Mouse (Mus musculus): ENCODE results near the gene Gna11. TPM values are rescaled to one million over a fixed set of nuclear protein-coding genes. Genes with fewer than 3 reads are reported as not detected.

The Gna11 gene
- polyA plus RNA-seq, 1 experiment from 2014 or later: 57.4 TPM

DNA sequence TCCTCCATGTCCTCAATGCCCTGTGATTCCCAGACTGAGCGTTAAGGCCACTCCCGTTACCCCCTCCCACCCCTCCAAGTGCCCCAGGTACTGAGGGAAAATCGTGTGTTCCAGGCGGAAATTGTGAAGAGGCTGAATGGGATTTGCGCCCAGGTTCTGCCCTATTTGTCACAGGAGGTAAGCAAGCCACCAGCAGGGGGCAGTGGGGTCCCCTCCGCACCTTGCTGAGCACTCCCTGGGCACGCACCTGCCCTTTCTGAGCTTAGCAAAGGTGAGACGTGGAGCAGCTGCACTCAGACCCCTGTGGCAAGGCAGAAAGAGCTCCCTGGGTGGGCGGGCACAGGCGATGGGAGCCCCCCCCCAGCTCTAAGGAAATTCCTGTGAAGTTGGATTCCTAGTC is 19.7 kb upstream of the Gna11 start:
- Histone ChIP-seq H3K9ac (ENCODE audit: low read length) (no peak overlapping the region), H3K4me2 (ENCODE audit: low read length) (peak overlapping the region; percentile 51; the same call in 1 of the 2 replicates), H3K27ac (replicated peaks in 1 of 2; ENCODE audit: control insufficient read depth in 1 of 2, insufficient read depth in 1 of 2, low read depth in 2 of 2, low read length in 2 of 2) (peak overlapping the region; percentile 13 to 54; a peak in 3 of 4 replicates), H3K4me1 (ENCODE audit: control insufficient read depth in 2 of 2, insufficient read depth in 2 of 2, low read length in 2 of 2) (peaks cover 38 to 62% of the 10 kb centered on the region in 2 experiments), H3K36me3 (ENCODE audit: control insufficient read depth, insufficient read depth, low read length) (peaks cover 61% of the 10 kb centered on the region), H3K4me3 (ENCODE audit: control insufficient read depth in 1 of 2, insufficient read depth in 1 of 2, low read depth in 1 of 2, low read length in 2 of 2) (no peak overlapping the region), H3K27me3 (ENCODE audit: control insufficient read depth, insufficient read depth, low read length) (no peaks in the 10 kb centered on the region), H3K9me3 (ENCODE audit: control insufficient read depth, low read length) (no peaks in the 10 kb centered on the region)
- 38% methylated on average over 10 of the region's 10 CpGs for WGBS
- ATAC-seq (ENCODE audit: insufficient number of reproducible peaks, insufficient read depth, low FRiP score, low read depth): no peak

DNA sequence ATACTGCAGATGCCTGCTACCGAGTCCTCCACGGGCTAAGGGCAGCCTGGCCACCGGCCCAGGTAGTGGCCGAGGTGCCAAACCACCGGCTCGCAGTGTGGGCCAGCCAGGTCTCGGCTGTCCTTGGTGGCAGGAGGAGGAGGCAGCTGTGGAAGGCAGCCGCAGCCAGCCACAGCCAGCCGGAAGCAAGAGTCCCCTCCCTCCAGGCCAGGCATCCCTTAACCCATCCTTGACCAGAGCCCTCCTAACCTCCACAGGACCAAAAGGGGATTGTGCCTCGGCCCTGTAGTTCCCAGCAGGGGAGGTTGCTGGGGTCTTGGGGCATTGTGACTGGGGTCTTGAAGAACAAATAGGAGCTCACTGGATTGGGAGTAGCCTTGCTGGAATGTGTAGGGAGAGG is 19.2 kb upstream of the Gna11 start:
- peaks cover 32 to 57% of the 10 kb centered on the region in 2 experiments for H3K4me1 ChIP-seq (ENCODE audit: control insufficient read depth in 2 of 2, insufficient read depth in 2 of 2, low read length in 2 of 2)
- H3K9me3 ChIP-seq (ENCODE audit: control insufficient read depth, low read length): no peaks in the 10 kb centered on the region
- H3K9ac ChIP-seq (ENCODE audit: low read length): peak overlapping the region; percentile 18
- no peaks in the 10 kb centered on the region for H3K27me3 ChIP-seq (ENCODE audit: control insufficient read depth, insufficient read depth, low read length)
- peaks cover 61% of the 10 kb centered on the region for H3K36me3 ChIP-seq (ENCODE audit: control insufficient read depth, insufficient read depth, low read length)
- peak overlapping the region; percentile 13 to 54 for H3K27ac ChIP-seq (replicated peaks in 1 of 2; ENCODE audit: control insufficient read depth in 1 of 2, insufficient read depth in 1 of 2, low read depth in 2 of 2, low read length in 2 of 2)
- WGBS: 4% methylated on average over 10 of the region's 10 CpGs
- peak overlapping the region; percentile 15 to 27; a peak in 1 of 4 replicates for H3K4me3 ChIP-seq (ENCODE audit: control insufficient read depth in 1 of 2, insufficient read depth in 1 of 2, low read depth in 1 of 2, low read length in 2 of 2)
- H3K4me2 ChIP-seq (ENCODE audit: low read length): peak overlapping the region; percentile 51
- peak; percentile 18; the same call in 1 of the 2 replicates for ATAC-seq (ENCODE audit: insufficient number of reproducible peaks, insufficient read depth, low FRiP score, low read depth)

DNA sequence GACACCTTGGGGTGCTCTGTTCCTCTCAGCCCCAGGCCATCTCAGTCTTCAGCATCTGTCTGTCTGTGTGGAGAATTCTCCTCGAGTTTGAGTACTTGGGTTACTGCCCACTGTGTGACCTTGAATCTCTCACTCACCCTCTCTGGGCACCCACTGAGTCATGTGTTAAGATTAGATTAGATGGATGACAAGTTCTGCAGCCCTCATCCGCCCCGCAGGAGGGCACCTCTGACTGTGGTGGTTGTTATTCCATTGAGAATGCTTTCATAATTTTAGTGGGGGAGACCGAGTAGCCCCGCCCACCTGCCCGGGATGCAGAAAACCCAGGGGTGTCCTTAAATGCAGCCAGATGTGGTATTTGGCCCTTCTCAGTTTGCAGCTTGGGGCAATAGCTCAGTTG is 18.5 kb upstream of the Gna11 start:
- Histone ChIP-seq H3K4me2 (ENCODE audit: low read length) (peak overlapping the region; percentile 51), H3K9ac (ENCODE audit: low read length) (peak overlapping the region; percentile 63), H3K36me3 (ENCODE audit: control insufficient read depth, insufficient read depth, low read length) (peaks cover 61% of the 10 kb centered on the region), H3K27ac (replicated peaks in 1 of 2; ENCODE audit: control insufficient read depth in 1 of 2, insufficient read depth in 1 of 2, low read depth in 2 of 2, low read length in 2 of 2) (peak overlapping the region; percentile 13 to 54; a peak in 3 of 4 replicates), H3K27me3 (ENCODE audit: control insufficient read depth, insufficient read depth, low read length) (no peaks in the 10 kb centered on the region), H3K4me1 (ENCODE audit: control insufficient read depth in 2 of 2, insufficient read depth in 2 of 2, low read length in 2 of 2) (peaks cover 27 to 50% of the 10 kb centered on the region in 2 experiments), H3K9me3 (ENCODE audit: control insufficient read depth, low read length) (no peaks in the 10 kb centered on the region), H3K4me3 (ENCODE audit: control insufficient read depth in 1 of 2, insufficient read depth in 1 of 2, low read depth in 1 of 2, low read length in 2 of 2) (no peak overlapping the region)
- ATAC-seq (ENCODE audit: insufficient number of reproducible peaks, insufficient read depth, low FRiP score, low read depth): no peak
- WGBS: 27% methylated on average over 6 of the region's 6 CpGs

DNA sequence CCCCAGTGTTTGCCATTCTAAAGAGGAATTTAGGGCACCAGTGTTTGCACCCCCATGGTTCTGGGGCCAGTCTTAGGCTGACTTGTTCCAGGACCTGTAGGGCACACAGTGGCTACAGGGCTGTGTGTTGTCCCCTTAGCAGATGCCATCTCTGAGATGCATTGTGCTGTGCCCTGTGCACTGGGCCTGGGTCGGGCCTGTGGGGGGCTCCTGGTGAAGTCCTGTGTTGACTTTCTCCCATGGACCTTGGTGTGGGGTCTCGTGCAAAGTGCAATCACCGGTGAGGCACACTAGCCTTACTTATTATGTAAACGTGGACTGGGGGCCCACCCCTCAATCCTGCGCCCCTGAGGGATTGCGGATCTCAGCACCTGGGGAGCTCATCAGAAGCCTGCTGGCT is 17.4 kb upstream of the Gna11 start:
- ATAC-seq (ENCODE audit: insufficient number of reproducible peaks, insufficient read depth, low FRiP score, low read depth): no peak
- H3K4me3 ChIP-seq (ENCODE audit: control insufficient read depth in 1 of 2, insufficient read depth in 1 of 2, low read depth in 1 of 2, low read length in 2 of 2): no peak overlapping the region
- H3K36me3 ChIP-seq (ENCODE audit: control insufficient read depth, insufficient read depth, low read length): peaks cover 61% of the 10 kb centered on the region
- peaks cover 23 to 45% of the 10 kb centered on the region in 2 experiments for H3K4me1 ChIP-seq (ENCODE audit: control insufficient read depth in 2 of 2, insufficient read depth in 2 of 2, low read length in 2 of 2)
- no peaks in the 10 kb centered on the region for H3K9me3 ChIP-seq (ENCODE audit: control insufficient read depth, low read length)
- H3K27me3 ChIP-seq (ENCODE audit: control insufficient read depth, insufficient read depth, low read length): no peaks in the 10 kb centered on the region
- peak overlapping the region; percentile 11; the same call in 1 of the 2 replicates for H3K4me2 ChIP-seq (ENCODE audit: low read length)
- H3K27ac ChIP-seq (replicated peaks in 1 of 2; ENCODE audit: control insufficient read depth in 1 of 2, insufficient read depth in 1 of 2, low read depth in 2 of 2, low read length in 2 of 2): 0 out of 4 replicates have a peak overlapping the region, but pooled peaks of 1 of the 2 experiments have one; percentile 54
- H3K9ac ChIP-seq (ENCODE audit: low read length): peak overlapping the region; percentile 38
- 89% methylated on average over 6 of the region's 6 CpGs for WGBS

DNA sequence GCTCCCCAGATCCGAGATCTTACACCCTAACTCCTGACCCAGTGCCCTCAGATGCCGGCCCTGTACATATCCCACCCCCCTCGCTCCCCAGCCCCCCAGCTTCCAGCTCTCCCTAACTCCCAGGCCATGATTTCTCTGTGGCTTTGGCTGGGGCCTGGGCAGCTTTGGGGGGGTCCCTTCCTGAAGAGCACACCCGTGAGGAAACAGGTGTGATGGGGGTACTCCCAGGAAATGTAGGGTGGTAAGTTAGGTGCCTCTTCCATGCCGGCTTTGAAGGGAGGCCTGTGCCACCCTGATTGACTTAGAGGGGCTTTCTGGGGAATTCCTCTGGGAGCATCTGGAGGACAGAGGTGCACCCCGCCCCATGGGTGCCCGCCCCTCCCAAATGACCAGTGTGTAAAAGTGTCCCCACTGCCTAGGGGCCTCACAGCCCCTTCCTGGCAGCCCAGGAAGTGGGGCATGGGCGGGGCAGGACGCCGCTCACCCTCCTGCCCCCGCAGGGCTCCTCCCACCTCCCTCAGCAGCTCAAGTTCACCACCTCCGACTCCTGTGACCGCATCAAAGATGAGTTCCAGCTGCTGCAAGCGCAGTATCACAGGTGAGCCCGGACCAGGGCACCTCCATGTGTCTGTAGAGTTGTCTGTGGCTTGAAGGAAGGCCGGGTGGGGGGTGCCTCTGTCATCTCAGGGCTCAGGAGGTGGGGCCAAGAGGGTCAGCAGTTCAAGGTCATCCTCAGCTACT is 15.9 kb upstream of the Gna11 start:
- peaks cover 23 to 45% of the 10 kb centered on the region in 2 experiments for H3K4me1 ChIP-seq (ENCODE audit: control insufficient read depth in 2 of 2, insufficient read depth in 2 of 2, low read length in 2 of 2)
- WGBS: 8% methylated on average over 12 of the region's 16 CpGs
- peaks cover 46% of the 10 kb centered on the region for H3K36me3 ChIP-seq (ENCODE audit: control insufficient read depth, insufficient read depth, low read length)
- H3K9ac ChIP-seq (ENCODE audit: low read length): peak overlapping the region; percentile 100
- H3K9me3 ChIP-seq (ENCODE audit: control insufficient read depth, low read length): no peaks in the 10 kb centered on the region
- H3K27me3 ChIP-seq (ENCODE audit: control insufficient read depth, insufficient read depth, low read length): no peaks in the 10 kb centered on the region
- no peak for ATAC-seq (ENCODE audit: insufficient number of reproducible peaks, insufficient read depth, low FRiP score, low read depth)
- peak overlapping the region; percentile 98 for H3K4me2 ChIP-seq (ENCODE audit: low read length)
- H3K4me3 ChIP-seq (ENCODE audit: control insufficient read depth in 1 of 2, insufficient read depth in 1 of 2, low read depth in 1 of 2, low read length in 2 of 2): peak overlapping the region; percentile 83 to 97
- H3K27ac ChIP-seq (replicated peaks in 1 of 2; ENCODE audit: control insufficient read depth in 1 of 2, insufficient read depth in 1 of 2, low read depth in 2 of 2, low read length in 2 of 2): peak overlapping the region in 1 of 2 experiments; percentile 97; a peak in 3 of 4 replicates

DNA sequence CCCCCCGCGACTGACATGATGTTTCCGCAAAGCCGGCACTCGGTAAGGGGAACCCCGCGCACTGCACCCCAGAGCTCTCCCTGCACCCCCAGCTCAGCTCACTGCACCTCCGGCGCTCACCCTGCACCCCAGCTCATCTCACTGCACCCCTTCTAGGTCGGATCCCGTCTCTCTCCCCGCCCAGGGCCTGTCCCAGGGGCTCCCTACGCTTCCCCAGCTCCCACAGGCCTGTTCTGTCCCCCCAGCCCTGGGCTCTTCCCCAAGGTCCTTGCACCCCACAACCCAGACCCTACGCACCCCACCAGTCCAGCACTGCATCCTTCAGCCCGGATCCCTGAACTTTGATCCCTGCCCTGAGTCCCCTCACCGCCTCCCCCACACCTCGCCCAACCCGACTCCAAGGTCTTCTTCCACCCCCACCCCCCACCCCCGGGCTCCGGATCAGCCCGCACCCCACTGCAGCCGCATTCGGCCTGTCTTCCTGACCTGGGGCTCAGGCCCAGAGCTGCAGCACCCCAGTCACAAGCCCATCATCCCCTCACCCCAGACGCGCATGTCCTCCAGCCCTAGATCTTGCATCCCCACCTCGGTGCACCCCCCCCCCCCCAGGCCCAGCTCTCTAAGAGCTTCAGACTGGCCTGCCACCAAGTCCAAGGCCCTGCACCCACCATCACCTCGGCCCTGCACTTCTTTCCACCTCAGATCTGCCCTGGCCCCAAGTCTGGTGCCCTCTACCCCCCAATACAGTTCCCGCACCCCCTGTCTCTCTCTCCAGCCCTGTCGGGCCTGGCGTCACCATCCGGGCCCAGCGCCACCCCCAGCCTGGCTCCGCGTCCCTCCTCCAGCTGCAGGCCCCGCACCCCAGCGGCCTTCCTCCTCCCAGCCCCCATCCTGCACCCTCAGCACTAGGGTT is 14.9 kb upstream of the Gna11 start:
- Histone ChIP-seq H3K4me2 (ENCODE audit: low read length) (peak overlapping the region; percentile 98), H3K9ac (ENCODE audit: low read length) (peak overlapping the region; percentile 100), H3K27me3 (ENCODE audit: control insufficient read depth, insufficient read depth, low read length) (no peaks in the 10 kb centered on the region), H3K9me3 (ENCODE audit: control insufficient read depth, low read length) (no peaks in the 10 kb centered on the region), H3K27ac (replicated peaks in 1 of 2; ENCODE audit: control insufficient read depth in 1 of 2, insufficient read depth in 1 of 2, low read depth in 2 of 2, low read length in 2 of 2) (peak overlapping the region; percentile 95 to 97), H3K36me3 (ENCODE audit: control insufficient read depth, insufficient read depth, low read length) (peaks cover 36% of the 10 kb centered on the region), H3K4me1 (ENCODE audit: control insufficient read depth in 2 of 2, insufficient read depth in 2 of 2, low read length in 2 of 2) (peaks cover 23 to 43% of the 10 kb centered on the region in 2 experiments), H3K4me3 (ENCODE audit: control insufficient read depth in 1 of 2, insufficient read depth in 1 of 2, low read depth in 1 of 2, low read length in 2 of 2) (peak overlapping the region; percentile 83 to 97)
- WGBS: under 1% methylated on average over 35 of the region's 36 CpGs
- peak; percentile 8; the same call in 1 of the 2 replicates for ATAC-seq (ENCODE audit: insufficient number of reproducible peaks, insufficient read depth, low FRiP score, low read depth)

DNA sequence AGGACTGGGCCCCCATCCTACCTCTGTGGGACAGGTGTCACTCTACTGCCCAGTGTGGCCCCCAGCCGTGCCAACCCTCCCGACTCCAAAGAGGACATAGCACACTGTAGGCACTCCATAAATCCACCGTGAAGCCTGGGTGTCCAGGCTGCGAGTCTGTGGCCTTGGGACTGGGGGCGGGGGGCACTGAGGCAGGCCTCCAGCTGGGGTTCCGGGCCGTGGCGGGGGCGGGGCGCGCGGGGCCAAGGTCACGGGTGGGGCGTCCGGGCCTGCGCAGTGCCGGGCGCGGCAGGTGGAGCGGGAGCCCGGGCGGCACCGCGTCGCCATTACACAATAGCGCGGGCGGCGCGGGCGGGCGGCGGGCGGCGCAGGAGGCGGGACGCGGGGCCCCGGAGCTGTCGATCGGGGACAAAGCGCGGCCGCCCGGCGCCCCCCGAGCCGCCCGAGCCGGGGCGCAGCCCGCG is 14.2 kb upstream of the Gna11 start, which contains the start of gene Aes:
Gene Aes (plus strand): TSS at position 326 of the 464 bp plus-strand sequence.
- Histone ChIP-seq H3K4me1 (ENCODE audit: control insufficient read depth in 2 of 2, insufficient read depth in 2 of 2, low read length in 2 of 2) (peaks cover 19 to 36% of the 10 kb centered on the region in 2 experiments), H3K4me2 (ENCODE audit: low read length) (peak within 1 kb of the TSS; percentile 98), H3K9me3 (ENCODE audit: control insufficient read depth, low read length) (no peaks in the 10 kb centered on the region), H3K27me3 (ENCODE audit: control insufficient read depth, insufficient read depth, low read length) (no peaks in the 10 kb centered on the region), H3K4me3 (ENCODE audit: control insufficient read depth in 1 of 2, insufficient read depth in 1 of 2, low read depth in 1 of 2, low read length in 2 of 2) (peak within 1 kb of the TSS; percentile 83 to 97), H3K9ac (ENCODE audit: low read length) (peak within 1 kb of the TSS; percentile 100), H3K36me3 (ENCODE audit: control insufficient read depth, insufficient read depth, low read length) (peaks cover 29% of the 10 kb centered on the region), H3K27ac (replicated peaks in 1 of 2; ENCODE audit: control insufficient read depth in 1 of 2, insufficient read depth in 1 of 2, low read depth in 2 of 2, low read length in 2 of 2) (peak within 1 kb of the TSS; percentile 95 to 97)
- ATAC-seq (ENCODE audit: insufficient number of reproducible peaks, insufficient read depth, low FRiP score, low read depth): peak; percentile 65
- 0% methylated on average over 30 of the region's 53 CpGs for WGBS
